Mouse (Mus musculus) liver, postnatal 0 days (tissue): ENCODE results near the gene Myof.

Experiments
- CTCF ChIP-seq: sonication (generic); IDR thresholded peaks from 2 replicates; pipeline ENCODE4 v1.5.1; 2016; ENCODE audit warnings: antibody characterized with exemption, low read depth
- EP300 ChIP-seq: IDR thresholded peaks from 2 replicates; pipeline ENCODE4 v1.6.1; 2016; ENCODE audit warnings: antibody characterized with exemption, low read depth, mild to moderate bottlenecking

DNA sequence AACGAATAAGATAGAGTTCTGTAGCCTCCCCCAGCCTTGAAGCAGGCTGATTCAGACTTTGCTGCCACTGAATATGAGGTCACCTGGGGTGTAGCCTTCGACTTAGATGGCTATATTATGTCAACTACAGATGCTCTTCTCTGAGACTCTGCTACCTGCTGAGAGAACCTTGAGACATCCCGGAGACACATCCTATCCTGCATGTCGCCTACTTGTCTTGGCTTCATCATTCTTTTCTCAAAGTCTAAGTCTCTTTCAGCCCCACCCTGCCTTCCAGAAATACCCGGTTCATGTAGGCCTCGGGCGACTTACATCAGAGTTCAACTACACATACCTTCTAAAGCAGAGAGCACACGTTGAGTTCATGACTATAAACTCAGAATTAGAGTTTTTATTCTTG is 13.6 kb upstream of the Myof start:
- TF ChIP-seq EP300, result no peak
- TF ChIP-seq CTCF, result no peak
